Mouse (Mus musculus) stomach, postnatal 0 days (tissue): Measurements from ENCODE around the gene Fam120b.

Experiments
- CTCF ChIP-seq: IDR thresholded peaks from 2 replicates; pipeline ENCODE4 v1.5.1; 2016; ENCODE audit warnings: antibody characterized with exemption, low read depth, mild to moderate bottlenecking, moderate library complexity
- EP300 ChIP-seq: optimal IDR thresholded peaks from 2 replicates; pipeline ENCODE3; 2016; ENCODE audit warnings: antibody characterized with exemption

DNA sequence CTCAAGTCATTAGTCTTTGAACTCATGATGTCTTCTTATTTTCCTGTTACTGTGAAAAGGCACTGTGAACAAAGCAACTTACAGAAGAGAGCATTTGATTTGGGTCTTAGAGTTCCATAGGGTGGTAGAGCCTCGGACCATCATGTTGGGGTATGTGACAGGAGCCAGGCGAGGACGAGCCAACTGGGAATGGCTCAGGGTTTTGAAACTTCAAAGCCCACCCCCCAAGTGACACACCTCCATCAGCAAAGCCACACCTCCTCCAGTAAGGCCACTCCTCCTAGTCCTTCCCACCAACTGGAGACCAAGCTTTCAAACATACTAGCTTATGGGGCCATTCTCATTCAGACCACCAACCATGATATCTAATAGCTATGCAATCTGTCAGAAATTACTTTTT, 36.0 kb downstream of the Fam120b start:
- no peak for TF ChIP-seq CTCF
- no peak for TF ChIP-seq EP300
